Mouse (Mus musculus) neural tube, embryonic 11.5 days (tissue): Measurements from ENCODE around the gene Prkrip1. TPM values are rescaled to one million over a fixed set of nuclear protein-coding genes. Genes with fewer than 3 reads are reported as not detected.
"Not testable (repeated sequence)": the region's sequence is repeated elsewhere in the genome, so short reads cannot be mapped to it uniquely, and the experiment has no call there.

ENCODE experiments used
- ATAC-seq: fragments of 200-750 bp; cut with Nextera tagmentation; 2 replicates; pipeline ENCODE4 v1.8.0; 2017; ENCODE audit warnings: moderate number of reproducible peaks, mild to moderate bottlenecking, moderate TSS enrichment, moderate library complexity; ENCODE audit not compliant: insufficient read depth, low FRiP score, low TSS enrichment
- DNase-seq: peaks from one replicate; pipeline ENCODE4 v3.0.0-alpha.2; 2015; ENCODE audit warnings: low spot score
- H3K27ac ChIP-seq: fragments of 300-500 bp; sonication (generic); 2 replicates; pipeline ENCODE4 v1.5.1; 2014; ENCODE audit warnings: low read depth, mild to moderate bottlenecking, low read length
- H3K27me3 ChIP-seq: fragments of 300-500 bp; sonication (generic); 2 replicates; pipeline ENCODE4 v1.6.1; 2014; ENCODE audit warnings: mild to moderate bottlenecking, low read length, mixed read lengths; ENCODE audit not compliant: control insufficient read depth, insufficient read depth
- H3K36me3 ChIP-seq: fragments of 300-500 bp; sonication (generic); 2 replicates; pipeline ENCODE4 v1.6.1; 2014; ENCODE audit warnings: mild to moderate bottlenecking, low read length, moderate library complexity, mixed read lengths; ENCODE audit not compliant: control insufficient read depth, insufficient read depth
- H3K4me1 ChIP-seq: fragments of 300-500 bp; sonication (generic); 2 replicates; pipeline ENCODE4 v1.6.1; 2014; ENCODE audit warnings: low read length, mixed read lengths; ENCODE audit not compliant: control insufficient read depth, insufficient read depth
- H3K4me2 ChIP-seq: fragments of 300-500 bp; sonication (generic); 2 replicates; pipeline ENCODE4 v1.6.1; 2014; ENCODE audit warnings: low read depth, mild to moderate bottlenecking, moderate library complexity
- H3K4me3 ChIP-seq: fragments of 300-500 bp; sonication (generic); 2 replicates; pipeline ENCODE4 v1.5.1; 2014; ENCODE audit warnings: low read depth, low read length
- H3K9ac ChIP-seq: fragments of 300-500 bp; sonication (generic); 2 replicates; pipeline ENCODE4 v1.6.1; 2014; ENCODE audit warnings: mild to moderate bottlenecking, low read length
- H3K9me3 ChIP-seq: fragments of 300-500 bp; sonication (generic); 2 replicates; pipeline ENCODE4 v1.6.1; 2016; ENCODE audit warnings: low read length; ENCODE audit not compliant: control insufficient read depth
- WGBS: fragments of 180-500 bp; shearing (Covaris S2); extraction: QIAGEN DNeasy Blood & Tissue Kit; methylation state at CpG from one replicate; pipeline ENCODE4 v1.1.7; 2014; 5-methylcytosine and 5-hydroxymethylcytosine counted together
- polyA plus RNA-seq: library from polyadenylated mRNA; unstranded; fragments of >200 nt; fragmentation: Nextera tagmentation; extraction: Ambion mirVana; gene quantifications from 2 replicates; pipeline ENCODE4 v1.2.1, GENCODE M21; 2014

The Prkrip1 gene
- polyA plus RNA-seq, 1 experiment from 2014 or later: 76.5 TPM

DNA sequence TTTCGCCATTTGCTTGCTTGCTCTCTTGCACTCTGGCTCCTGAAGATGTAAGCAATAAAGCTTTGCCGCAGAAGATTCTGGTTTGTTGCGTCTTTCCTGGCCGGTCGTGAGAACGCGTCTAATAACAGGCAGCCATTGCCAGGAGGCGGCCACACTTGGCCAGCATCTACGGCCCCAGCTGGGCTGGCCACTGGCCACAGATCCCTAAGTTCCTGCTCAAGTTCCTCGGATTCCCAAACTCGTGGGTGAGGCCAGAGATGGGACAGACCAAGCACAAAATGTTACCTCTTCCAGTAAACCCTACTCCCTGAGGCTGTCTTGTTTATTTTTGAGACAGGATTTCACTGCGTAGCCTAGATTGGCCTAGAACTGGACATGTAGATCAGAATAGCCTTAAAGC is 38.7 kb downstream of the Prkrip1 start:
- H3K4me3 ChIP-seq, H3K36me3 ChIP-seq, H3K27me3 ChIP-seq, H3K4me1 ChIP-seq, H3K9ac ChIP-seq, ATAC-seq, H3K4me2 ChIP-seq, H3K9me3 ChIP-seq, DNase-seq, H3K27ac ChIP-seq: not testable (repeated sequence)
- 87% methylated on average over 11 of the region's 12 CpGs for WGBS

- ATAC-seq (no peak), DNase-seq (no peak)
- no peak overlapping the region for H3K27ac ChIP-seq
- H3K4me1 ChIP-seq: no peaks in the 10 kb centered on the region
- H3K4me3 ChIP-seq: no peak overlapping the region
- H3K36me3 ChIP-seq: no peaks in the 10 kb centered on the region
- no peak overlapping the region for H3K4me2 ChIP-seq
- no peak overlapping the region for H3K9ac ChIP-seq
- 88% methylated on average over 5 of the region's 5 CpGs for WGBS
- H3K9me3 ChIP-seq: no peaks in the 10 kb centered on the region
- no peaks in the 10 kb centered on the region for H3K27me3 ChIP-seq
Measured at GRCm38 (mm10) chr5:136155399-136155798, 43.4 kb downstream of the Prkrip1 start.

- Histone ChIP-seq H3K4me3 (no peak overlapping the region), H3K27ac (no peak overlapping the region), H3K36me3 (no peaks in the 10 kb centered on the region), H3K27me3 (no peaks in the 10 kb centered on the region), H3K9ac (no peak overlapping the region), H3K4me2 (no peak overlapping the region), H3K4me1 (no peaks in the 10 kb centered on the region), H3K9me3 (no peaks in the 10 kb centered on the region)
- ATAC-seq (no peak), DNase-seq (no peak)
- WGBS: 86% methylated on average over 8 of the region's 8 CpGs
Measured at GRCm38 (mm10) chr5:136152365-136152764, 46.4 kb downstream of the Prkrip1 start.

DNA sequence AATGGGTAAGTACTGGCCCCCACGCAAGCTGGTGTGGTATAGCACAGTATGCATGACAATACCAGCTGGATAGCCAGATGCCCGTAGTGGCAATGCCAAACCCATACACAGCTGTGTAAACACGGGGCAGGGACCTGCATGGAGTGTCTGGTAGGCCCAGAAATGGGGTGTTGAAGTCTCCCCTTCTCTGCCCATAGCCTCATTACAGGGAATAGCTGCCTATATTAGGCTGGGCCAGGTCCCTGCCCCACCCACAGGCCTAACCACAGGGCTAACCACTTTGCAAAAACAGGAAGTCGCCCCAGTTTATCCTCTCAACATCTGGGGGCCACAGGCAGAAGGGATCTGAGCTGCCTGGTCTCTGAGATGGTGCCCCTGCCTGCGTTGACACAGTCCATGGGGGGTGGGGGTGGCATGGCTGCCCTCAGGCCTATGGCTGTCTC is 49.6 kb downstream of the Prkrip1 start:
- H3K4me3 ChIP-seq, H3K9me3 ChIP-seq, H3K36me3 ChIP-seq, H3K4me2 ChIP-seq, H3K9ac ChIP-seq, H3K27ac ChIP-seq, ATAC-seq, DNase-seq, H3K27me3 ChIP-seq, H3K4me1 ChIP-seq: not testable (repeated sequence)
- WGBS: 69% methylated on average over 5 of the region's 5 CpGs

DNA sequence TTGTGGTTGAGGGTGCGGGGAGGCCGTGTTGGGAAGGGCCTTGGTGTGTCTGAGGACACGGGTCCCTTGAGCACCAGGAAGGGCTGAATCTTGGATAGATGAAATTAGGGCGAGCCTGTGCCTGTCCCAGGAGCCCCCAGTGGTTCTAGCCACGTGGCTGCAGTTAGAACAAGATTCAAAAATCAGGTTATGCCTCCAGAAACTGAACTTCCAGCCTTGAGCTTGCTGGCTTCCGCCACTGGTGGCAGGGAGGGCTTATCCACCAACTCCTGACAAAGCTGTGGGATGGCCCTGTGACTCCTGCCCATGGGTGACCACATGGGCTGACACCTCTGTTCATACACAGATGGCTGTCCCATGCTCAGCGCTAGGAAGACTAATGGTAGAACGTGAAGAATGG is 51.1 kb downstream of the Prkrip1 start:
- Histone ChIP-seq H3K4me3 (no peak overlapping the region), H3K27me3 (no peaks in the 10 kb centered on the region)
- no peak for ATAC-seq

GRCm38 (mm10) chr5:136146936-136147335 is 51.8 kb downstream of the Prkrip1 start:
- H3K36me3 ChIP-seq: no peaks in the 10 kb centered on the region
- DNase-seq: no peak
- H3K4me1 ChIP-seq: no peaks in the 10 kb centered on the region
- H3K27ac ChIP-seq: no peak overlapping the region
- no peak overlapping the region for H3K4me3 ChIP-seq
- H3K4me2 ChIP-seq: no peak overlapping the region
- no peak for ATAC-seq
- no peaks in the 10 kb centered on the region for H3K9me3 ChIP-seq
- H3K27me3 ChIP-seq: no peaks in the 10 kb centered on the region
- no peak overlapping the region for H3K9ac ChIP-seq
- WGBS: 87% methylated on average over 1 of the region's 1 CpGs

More for the DNA sequence above, 51.1 kb downstream of the Prkrip1 start:
- Histone ChIP-seq H3K27ac (no peak overlapping the region), H3K4me1 (no peaks in the 10 kb centered on the region), H3K9ac (no peak overlapping the region), H3K9me3 (no peaks in the 10 kb centered on the region), H3K36me3 (no peaks in the 10 kb centered on the region), H3K4me2 (no peak overlapping the region)
- DNase-seq: no peak
- WGBS: 76% methylated on average over 8 of the region's 8 CpGs

- H3K4me2 ChIP-seq: no peak overlapping the region
- no peak overlapping the region for H3K4me3 ChIP-seq
- no peaks in the 10 kb centered on the region for H3K9me3 ChIP-seq
- DNase-seq (no peak), ATAC-seq (no peak)
- H3K4me1 ChIP-seq: no peaks in the 10 kb centered on the region
- H3K27me3 ChIP-seq: no peaks in the 10 kb centered on the region
- H3K9ac ChIP-seq: no peak overlapping the region
- 59% methylated on average over 12 of the region's 12 CpGs for WGBS
- no peak overlapping the region for H3K27ac ChIP-seq
- H3K36me3 ChIP-seq: peaks cover 13% of the 10 kb centered on the region
Measured at GRCm38 (mm10) chr5:136144606-136145430, 53.9 kb downstream of the Prkrip1 start.

- peaks cover 18% of the 10 kb centered on the region for H3K36me3 ChIP-seq
- no peaks in the 10 kb centered on the region for H3K4me1 ChIP-seq
- ATAC-seq (no peak), DNase-seq (no peak)
- no peak overlapping the region for H3K4me2 ChIP-seq
- H3K27me3 ChIP-seq: no peaks in the 10 kb centered on the region
- WGBS: 92% methylated on average over 6 of the region's 6 CpGs
- H3K27ac ChIP-seq: no peak overlapping the region
- no peak overlapping the region for H3K9ac ChIP-seq
- H3K4me3 ChIP-seq: no peak overlapping the region
- H3K9me3 ChIP-seq: no peaks in the 10 kb centered on the region
Measured at GRCm38 (mm10) chr5:136143161-136143755, 55.5 kb downstream of the Prkrip1 start.

- H3K9me3 ChIP-seq: no peaks in the 10 kb centered on the region
- H3K4me3 ChIP-seq: no peak overlapping the region
- peaks cover 18% of the 10 kb centered on the region for H3K36me3 ChIP-seq
- H3K4me1 ChIP-seq: no peaks in the 10 kb centered on the region
- no peak for DNase-seq
- WGBS: 89% methylated on average over 5 of the region's 5 CpGs
- ATAC-seq: no peak
- H3K27ac ChIP-seq: no peak overlapping the region
- H3K27me3 ChIP-seq: no peaks in the 10 kb centered on the region
- no peak overlapping the region for H3K4me2 ChIP-seq
- no peak overlapping the region for H3K9ac ChIP-seq
Measured at GRCm38 (mm10) chr5:136142746-136143145, 56.0 kb downstream of the Prkrip1 start.
